Mouse (Mus musculus) hindbrain, postnatal 0 days (tissue): Measurements from ENCODE around the gene Pparg. TPM values are rescaled to one million over a fixed set of nuclear protein-coding genes. Genes with fewer than 3 reads are reported as not detected.

Experiments
- ATAC-seq: fragments of 200-750 bp; cut with Nextera tagmentation; 2 replicates; pipeline ENCODE4 v1.8.0; 2017; ENCODE audit warnings: mild to moderate bottlenecking, moderate TSS enrichment, moderate library complexity
- DNase-seq: peaks from one replicate; pipeline ENCODE4 v3.0.0-alpha.2; 2015; ENCODE audit warnings: low spot score
- H3K27ac ChIP-seq: fragments of 300-500 bp; sonication (generic); 2 replicates; pipeline ENCODE4 v1.5.1; 2014; ENCODE audit warnings: mild to moderate bottlenecking
- H3K27me3 ChIP-seq: fragments of 300-500 bp; sonication (generic); 2 replicates; pipeline ENCODE4 v1.6.1; 2014; ENCODE audit warnings: low read length, mixed read lengths; ENCODE audit not compliant: insufficient read depth
- H3K36me3 ChIP-seq: fragments of 300-500 bp; sonication (generic); 2 replicates; pipeline ENCODE4 v1.6.1; 2014; ENCODE audit warnings: low read length, mixed read lengths; ENCODE audit not compliant: insufficient read depth
- H3K4me1 ChIP-seq: fragments of 300-500 bp; sonication (generic); 2 replicates; pipeline ENCODE4 v1.6.1; 2014; ENCODE audit warnings: antibody characterized with exemption, low read length, mixed read lengths; ENCODE audit not compliant: insufficient read depth
- H3K4me2 ChIP-seq: fragments of 300-500 bp; sonication (generic); 2 replicates; pipeline ENCODE4 v1.6.1; 2014; ENCODE audit warnings: low read depth, mild to moderate bottlenecking, low read length, moderate library complexity, mixed read lengths
- H3K4me3 ChIP-seq: fragments of 300-500 bp; sonication (generic); 2 replicates; pipeline ENCODE4 v1.5.1; 2014; ENCODE audit warnings: low read length
- H3K9ac ChIP-seq: fragments of 300-500 bp; sonication (generic); replicated peaks from 2 replicates; pipeline ENCODE4 v1.6.1; 2014; ENCODE audit warnings: mild to moderate bottlenecking, low read length, moderate library complexity, mixed read lengths
- H3K9me3 ChIP-seq: fragments of 300-500 bp; sonication (generic); 2 replicates; pipeline ENCODE4 v1.6.1; 2016; ENCODE audit warnings: low read length, mixed read lengths
- CTCF ChIP-seq: IDR thresholded peaks from 2 replicates; pipeline ENCODE4 v1.5.1; 2016; ENCODE audit warnings: antibody characterized with exemption, control low read depth, low read depth
- WGBS: fragments of 180-500 bp; shearing (Covaris S2); extraction: QIAGEN DNeasy Blood & Tissue Kit; methylation state at CpG from one replicate; pipeline ENCODE4 v1.1.7; 2014; 5-methylcytosine and 5-hydroxymethylcytosine counted together
- polyA plus RNA-seq: library from polyadenylated mRNA; unstranded; fragments of >200 nt; fragmentation: Nextera tagmentation; extraction: Ambion mirVana; gene quantifications from 2 replicates; pipeline ENCODE4 v1.2.1, GENCODE M21; 2015
- total RNA-seq: library from RNA; depleted of rRNA; stranded (reverse); fragments of >200 nt; gene quantifications from 2 replicates; pipeline ENCODE4 v1.2.3, GENCODE M21; 2014

Pparg gene
- total and polyA plus RNA-seq, 2 experiments from 2014 or later = 0.26 to 0.46 TPM

GRCm38 (mm10) chr6:115504160-115504558 is 143.4 kb downstream of the Pparg start:
- DNase-seq = no peak

GRCm38 (mm10) chr6:115504915-115505314 is 144.2 kb downstream of the Pparg start:
- no peaks in the 10 kb centered on the region for H3K36me3 ChIP-seq
- H3K27ac ChIP-seq = no peak overlapping the region
- 82% methylated on average over 5 of the region's 5 CpGs for WGBS
- H3K4me3 ChIP-seq = no peak overlapping the region
- H3K27me3 ChIP-seq = no peaks in the 10 kb centered on the region
- no peak for DNase-seq
- no peaks in the 10 kb centered on the region for H3K4me1 ChIP-seq
- TF ChIP-seq CTCF = no peak
- no peak overlapping the region for H3K9ac ChIP-seq
- no peak for ATAC-seq
- no peak overlapping the region for H3K4me2 ChIP-seq
- 0 out of 2 replicates have a peak, but pooled peaks cover 4% of the 10 kb centered on the region for H3K9me3 ChIP-seq

More at GRCm38 (mm10) chr6:115504160-115504558, 143.4 kb downstream of the Pparg start:
- ATAC-seq = no peak
- Histone ChIP-seq H3K36me3 (no peaks in the 10 kb centered on the region), H3K9me3 (0 out of 2 replicates have a peak, but pooled peaks cover 4% of the 10 kb centered on the region), H3K9ac (no peak overlapping the region), H3K27me3 (no peaks in the 10 kb centered on the region), H3K4me1 (0 out of 2 replicates have a peak, but pooled peaks cover 7% of the 10 kb centered on the region), H3K4me2 (no peak overlapping the region), H3K4me3 (no peak overlapping the region), H3K27ac (no peak overlapping the region)
- WGBS = 85% methylated on average over 3 of the region's 3 CpGs
- TF ChIP-seq CTCF = no peak

GRCm38 (mm10) chr6:115506425-115506824 is 145.7 kb downstream of the Pparg start:
- H3K9ac ChIP-seq = no peak overlapping the region
- no peak overlapping the region for H3K4me2 ChIP-seq
- H3K27me3 ChIP-seq = no peaks in the 10 kb centered on the region
- DNase-seq = no peak
- WGBS = 100% methylated on average over 1 of the region's 1 CpGs
- H3K27ac ChIP-seq = no peak overlapping the region
- no peak for TF ChIP-seq CTCF
- H3K9me3 ChIP-seq = 0 out of 2 replicates have a peak, but pooled peaks cover 4% of the 10 kb centered on the region
- H3K36me3 ChIP-seq = no peaks in the 10 kb centered on the region
- no peak overlapping the region for H3K4me3 ChIP-seq
- no peaks in the 10 kb centered on the region for H3K4me1 ChIP-seq
- no peak for ATAC-seq

GRCm38 (mm10) chr6:115511447-115511846 is 150.7 kb downstream of the Pparg start:
- H3K27ac ChIP-seq = no peak overlapping the region
- H3K9ac ChIP-seq = no peak overlapping the region
- ATAC-seq (no peak), DNase-seq (no peak)
- no peak for TF ChIP-seq CTCF
- no peak overlapping the region for H3K4me2 ChIP-seq
- 0 out of 2 replicates have a peak, but pooled peaks cover 4% of the 10 kb centered on the region for H3K9me3 ChIP-seq
- no peaks in the 10 kb centered on the region for H3K27me3 ChIP-seq
- no peaks in the 10 kb centered on the region for H3K36me3 ChIP-seq
- no peak overlapping the region for H3K4me3 ChIP-seq
- H3K4me1 ChIP-seq = no peaks in the 10 kb centered on the region
- 94% methylated on average over 3 of the region's 3 CpGs for WGBS

- H3K4me3 ChIP-seq = no peak overlapping the region
- DNase-seq (no peak), ATAC-seq (no peak)
- H3K36me3 ChIP-seq = no peaks in the 10 kb centered on the region
- H3K9me3 ChIP-seq = 0 out of 2 replicates have a peak, but pooled peaks cover 4% of the 10 kb centered on the region
- no peak overlapping the region for H3K27ac ChIP-seq
- H3K9ac ChIP-seq = no peak overlapping the region
- TF ChIP-seq CTCF = no peak
- H3K4me2 ChIP-seq = no peak overlapping the region
- 92% methylated on average over 4 of the region's 4 CpGs for WGBS
- no peaks in the 10 kb centered on the region for H3K27me3 ChIP-seq
- no peaks in the 10 kb centered on the region for H3K4me1 ChIP-seq
Observed at GRCm38 (mm10) chr6:115513207-115513606, 152.5 kb downstream of the Pparg start.

- 67% methylated on average over 4 of the region's 4 CpGs for WGBS
- H3K36me3 ChIP-seq = no peaks in the 10 kb centered on the region
- no peak for TF ChIP-seq CTCF
- no peak overlapping the region for H3K27ac ChIP-seq
- no peak overlapping the region for H3K9ac ChIP-seq
- H3K4me3 ChIP-seq = no peak overlapping the region
- ATAC-seq (no peak), DNase-seq (no peak)
- H3K9me3 ChIP-seq = no peaks in the 10 kb centered on the region
- H3K4me2 ChIP-seq = no peak overlapping the region
- no peaks in the 10 kb centered on the region for H3K27me3 ChIP-seq
- H3K4me1 ChIP-seq = no peaks in the 10 kb centered on the region; the same call in 1 of the 2 replicates
Observed at GRCm38 (mm10) chr6:115517904-115518303, 157.2 kb downstream of the Pparg start.

GRCm38 (mm10) chr6:115518352-115518751 is 157.6 kb downstream of the Pparg start:
- no peak overlapping the region for H3K4me3 ChIP-seq
- no peak for TF ChIP-seq CTCF
- no peaks in the 10 kb centered on the region for H3K36me3 ChIP-seq
- DNase-seq (no peak), ATAC-seq (no peak)
- 67% methylated on average over 2 of the region's 2 CpGs for WGBS
- H3K9me3 ChIP-seq = no peaks in the 10 kb centered on the region
- no peak overlapping the region for H3K4me2 ChIP-seq
- no peaks in the 10 kb centered on the region; the same call in 1 of the 2 replicates for H3K4me1 ChIP-seq
- H3K27me3 ChIP-seq = no peaks in the 10 kb centered on the region
- no peak overlapping the region for H3K9ac ChIP-seq
- H3K27ac ChIP-seq = no peak overlapping the region
